Mouse (Mus musculus) limb, embryonic 10.5 days (tissue): ENCODE measurements around the gene Abhd15. TPM values are rescaled to one million over a fixed set of nuclear protein-coding genes. Genes with fewer than 3 reads are reported as not detected.

ENCODE experiments used
- polyA plus RNA-seq: library from polyadenylated mRNA; unstranded; fragments of >200 nt; fragmentation: Nextera tagmentation; extraction: Ambion mirVana; gene quantifications from 2 replicates; pipeline ENCODE4 v1.2.1, GENCODE M21; 2016

Gene Abhd15
- polyA plus RNA-seq, 1 experiment from 2014 or later: 1.4 TPM

Other genes with a start within 250 kb of the Abhd15 start
- 0.15 TPM in 1 of 2 replicates, not detected in the other for gene Coro6, start 52.7 kb upstream of the Abhd15 start, polyA plus RNA-seq
- 12.5 and 13.4 TPM in 2 replicates for gene Ankrd13b, start 25.4 kb upstream of the Abhd15 start, polyA plus RNA-seq
- gene Git1, start 21.6 kb upstream of the Abhd15 start, polyA plus RNA-seq: 13.6 and 14.8 TPM in 2 replicates
- gene Trp53i13, start 859 bp downstream of the Abhd15 start, polyA plus RNA-seq: 33.4 and 38.7 TPM in 2 replicates
- gene Gm10392, start 4.1 kb downstream of the Abhd15 start, polyA plus RNA-seq: 0.14 TPM in 1 of 2 replicates, not detected in the other
- gene Taok1, start 92.7 kb downstream of the Abhd15 start, polyA plus RNA-seq: 8.4 and 9.9 TPM in 2 replicates
- 3.7 and 4.0 TPM in 2 replicates for gene Nufip2, start 171.0 kb downstream of the Abhd15 start, polyA plus RNA-seq
- not detected in 2 replicates for gene Cryba1, start 210.2 kb downstream of the Abhd15 start, polyA plus RNA-seq
- gene Myo18a, start 248.1 kb downstream of the Abhd15 start, polyA plus RNA-seq: 25.6 and 29.5 TPM in 2 replicates